Mouse (Mus musculus): Measurements from ENCODE around the gene Tcerg1l. TPM values are rescaled to one million over a fixed set of nuclear protein-coding genes. Genes with fewer than 3 reads are reported as not detected.

Gene Tcerg1l
- total RNA-seq, 4 experiments from 2014 or later, result not detected

DNA sequence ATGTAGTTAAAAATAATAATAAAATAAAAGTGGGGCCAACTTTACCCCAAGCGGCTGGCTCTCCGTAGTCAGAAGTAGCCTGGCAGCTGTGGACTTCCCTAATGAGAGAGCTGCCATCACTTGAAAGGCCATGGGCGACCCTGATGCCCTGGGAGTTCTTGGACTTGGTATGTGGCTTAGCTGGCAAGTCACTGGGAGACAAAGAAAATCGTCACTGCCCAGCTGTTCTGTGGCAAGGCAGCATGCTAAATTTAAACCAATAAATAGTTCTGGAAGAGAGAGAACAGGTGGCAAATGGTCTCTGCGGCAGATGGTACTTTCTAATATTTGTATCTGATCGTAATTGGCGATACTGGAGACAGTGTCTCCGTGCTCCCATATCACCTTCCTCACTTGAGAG lies 40.1 kb downstream of the Tcerg1l start:
- DNase-seq (ENCODE audit: low spot score in 2 of 2), result no peak

DNA sequence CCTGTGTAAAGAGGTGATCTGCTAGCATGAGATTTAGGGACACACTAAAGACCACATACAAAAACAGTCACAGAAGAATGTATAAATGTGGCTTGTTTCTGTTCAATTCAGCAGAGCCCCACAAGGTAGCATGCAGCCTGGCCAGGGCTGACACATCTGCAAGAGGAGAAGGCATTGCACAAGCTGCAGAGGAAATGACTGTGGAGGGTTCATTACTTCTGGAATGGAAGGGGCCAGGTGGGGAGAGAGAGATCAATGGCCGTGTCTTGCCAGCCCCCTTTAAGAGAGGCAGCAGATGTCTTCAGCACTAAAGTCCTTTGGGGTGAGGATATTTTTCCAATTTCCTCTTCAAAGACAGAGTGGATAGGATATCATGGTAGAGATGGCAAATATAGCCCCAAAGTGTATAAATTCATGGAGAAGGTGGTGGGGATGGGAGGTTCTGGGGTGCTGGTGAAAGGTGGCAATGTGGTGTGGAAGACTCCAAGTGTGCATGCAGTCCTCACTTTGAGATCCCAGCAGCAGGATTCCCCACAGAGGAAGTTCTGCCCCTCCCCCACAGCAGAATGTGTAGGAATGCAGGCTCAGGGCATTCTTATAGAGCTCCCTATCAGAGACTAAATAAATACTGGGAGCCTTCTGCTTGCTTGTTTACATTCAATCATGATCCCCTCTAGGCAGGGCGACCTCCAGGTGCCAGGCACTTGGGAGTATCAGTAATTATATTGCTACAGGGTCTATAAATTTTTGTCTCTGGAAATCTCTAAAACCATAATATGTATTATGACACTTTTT lies 40.7 kb downstream of the Tcerg1l start:
- DNase-seq (ENCODE audit: low spot score in 2 of 2), result no peak

DNA sequence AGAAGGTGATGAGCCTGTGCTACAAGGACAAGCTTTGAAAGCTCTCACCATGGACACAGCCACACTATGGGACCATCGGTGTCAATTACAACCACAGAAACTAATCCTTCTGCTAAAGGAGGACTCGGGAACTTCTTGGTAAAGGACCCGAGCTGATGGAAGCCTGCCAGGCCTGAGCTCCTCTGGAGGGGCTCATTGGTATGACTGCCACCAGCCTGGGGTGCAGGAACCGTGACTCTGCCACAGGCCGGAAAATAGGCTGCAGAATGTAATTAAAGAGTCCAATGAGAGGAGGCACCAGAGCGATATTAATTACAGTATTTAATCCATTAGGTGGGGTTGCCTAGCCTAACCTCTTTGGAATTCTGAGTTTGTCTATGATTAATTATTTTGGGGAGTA lies 52.1 kb downstream of the Tcerg1l start:
- no peak for DNase-seq (ENCODE audit: low spot score in 2 of 2)

DNA sequence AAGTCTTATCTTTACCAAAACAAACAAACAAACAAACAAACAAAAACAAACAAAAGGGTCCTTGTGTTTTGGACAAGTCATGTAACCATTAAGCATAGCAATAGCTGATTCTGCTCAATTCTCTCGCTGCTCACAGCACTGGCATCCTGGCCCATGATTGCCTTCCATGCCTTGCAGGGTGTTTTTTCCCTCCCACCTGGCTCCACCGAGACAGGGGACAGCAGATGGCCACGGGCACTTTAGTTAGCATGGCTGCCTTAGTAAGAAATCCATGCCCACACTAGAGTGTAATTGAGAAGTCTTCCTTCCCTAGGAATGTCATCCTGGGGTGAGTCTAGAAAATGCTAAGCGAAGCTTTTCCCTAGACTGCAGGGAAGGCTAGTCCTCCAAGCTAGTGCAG lies 59.1 kb downstream of the Tcerg1l start:
- DNase-seq (ENCODE audit: low spot score in 2 of 2), result no peak

DNA sequence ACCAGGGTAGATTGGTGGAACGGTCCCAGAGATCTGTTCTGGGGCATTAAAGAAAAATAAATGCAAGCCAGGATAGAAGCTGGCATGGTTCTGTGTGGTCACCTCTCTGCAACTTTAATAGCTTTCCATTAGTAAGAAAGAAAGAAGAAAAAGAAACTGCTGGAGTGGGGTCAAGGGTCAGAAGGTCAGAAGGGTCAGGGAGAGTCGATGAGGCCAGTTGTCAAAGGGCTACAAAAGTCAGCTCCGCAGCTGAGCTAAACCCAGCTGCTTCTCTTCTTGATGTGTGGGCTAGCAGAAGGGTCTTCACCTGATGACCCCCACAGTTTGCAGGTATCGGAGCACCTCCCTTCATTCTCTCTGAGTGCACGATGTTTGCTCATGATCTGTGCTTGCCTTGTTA lies 59.6 kb downstream of the Tcerg1l start:
- DNase-seq (ENCODE audit: low spot score in 2 of 2), result no peak

DNA sequence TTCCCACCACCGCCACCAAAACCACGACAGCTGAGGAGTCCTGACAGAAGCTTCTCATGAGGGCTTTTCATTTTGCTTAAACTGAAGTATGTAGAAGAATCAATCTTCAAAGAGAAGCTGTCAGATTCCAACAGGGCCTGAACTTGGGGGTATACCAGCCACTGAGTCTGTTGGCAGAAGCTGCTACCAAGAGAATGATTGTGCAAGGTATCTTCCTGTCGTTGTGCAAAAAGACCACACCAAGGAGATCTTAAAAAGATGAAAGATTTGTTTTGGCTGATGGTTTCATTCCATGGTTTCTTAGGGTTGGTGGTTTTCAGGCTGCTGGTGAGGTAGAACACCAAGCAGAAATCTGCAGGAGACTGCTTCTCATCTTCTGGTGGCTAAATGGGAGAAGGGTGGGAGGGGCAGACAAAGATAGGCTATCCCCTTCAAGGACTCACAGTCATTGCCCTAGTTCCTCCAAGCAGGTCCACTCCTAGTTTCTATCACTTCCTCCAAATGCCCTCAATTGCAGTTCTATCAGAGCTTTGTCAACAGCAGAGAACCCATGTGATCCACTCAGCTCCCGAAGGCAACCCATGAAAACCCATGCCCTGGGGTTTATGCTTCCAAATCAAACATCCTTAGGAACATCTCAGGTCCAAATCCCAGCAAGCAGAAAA lies 64.9 kb downstream of the Tcerg1l start:
- DNase-seq (ENCODE audit: low spot score in 2 of 2), result no peak

DNA sequence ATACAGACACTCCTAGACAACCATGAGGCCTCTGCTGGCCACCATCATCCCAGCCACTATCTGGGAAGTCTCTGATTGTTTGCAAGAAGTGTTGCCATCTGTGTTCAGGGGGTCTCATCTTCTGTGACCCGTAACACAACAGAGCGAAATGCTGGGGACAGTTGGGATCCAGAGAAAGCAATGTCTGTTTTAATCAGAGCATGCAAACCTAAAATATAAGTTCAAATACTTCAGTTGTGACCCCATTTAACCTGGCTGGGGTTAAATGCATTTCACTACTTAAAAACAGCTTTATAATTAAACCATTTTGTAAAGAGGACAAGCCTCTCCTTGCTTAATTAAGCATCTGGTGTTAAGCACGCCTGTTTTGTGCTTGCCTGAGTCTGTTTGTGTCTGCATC lies 66.3 kb downstream of the Tcerg1l start:
- no peak for DNase-seq (ENCODE audit: low spot score in 2 of 2)

DNA sequence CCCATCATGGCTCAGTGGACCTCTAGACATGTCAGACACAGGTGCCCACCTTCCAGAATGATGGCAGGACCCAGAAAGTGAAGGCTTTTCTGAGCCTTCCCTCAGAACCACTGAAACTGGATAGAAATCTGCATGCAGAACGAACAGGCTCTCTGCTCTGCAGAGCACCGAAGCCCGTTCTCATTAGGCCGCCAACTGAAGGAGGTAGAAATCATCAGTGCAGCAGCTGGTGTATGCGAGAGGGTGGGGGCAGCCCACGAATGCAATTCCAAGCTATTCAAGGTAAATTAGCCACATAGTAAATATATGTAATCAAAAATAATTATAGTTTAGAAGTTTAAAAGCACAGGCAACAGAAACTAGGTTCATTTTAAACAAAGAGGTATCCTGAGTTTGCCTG lies 68.9 kb downstream of the Tcerg1l start:
- DNase-seq (ENCODE audit: low spot score in 2 of 2), result no peak

DNA sequence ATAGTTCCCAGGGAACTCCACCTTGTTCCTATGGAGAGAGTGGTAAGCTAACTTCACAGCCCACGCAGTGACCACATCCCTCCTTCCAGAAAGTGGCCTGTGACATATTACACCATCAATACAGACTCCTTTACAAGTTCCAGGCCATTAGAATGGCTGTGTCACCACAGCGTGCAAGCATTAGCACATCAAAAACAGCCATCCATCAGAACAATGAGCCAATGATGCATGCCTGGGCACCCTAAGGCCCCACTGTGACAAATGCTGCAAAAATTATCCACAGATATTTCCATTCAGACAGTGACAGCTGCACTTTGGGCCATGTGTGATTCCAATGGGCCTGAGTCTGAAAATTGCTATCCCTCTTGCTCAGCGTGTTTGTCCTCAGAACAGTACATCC lies 70.8 kb downstream of the Tcerg1l start:
- DNase-seq (ENCODE audit: low spot score in 2 of 2), result no peak

DNA sequence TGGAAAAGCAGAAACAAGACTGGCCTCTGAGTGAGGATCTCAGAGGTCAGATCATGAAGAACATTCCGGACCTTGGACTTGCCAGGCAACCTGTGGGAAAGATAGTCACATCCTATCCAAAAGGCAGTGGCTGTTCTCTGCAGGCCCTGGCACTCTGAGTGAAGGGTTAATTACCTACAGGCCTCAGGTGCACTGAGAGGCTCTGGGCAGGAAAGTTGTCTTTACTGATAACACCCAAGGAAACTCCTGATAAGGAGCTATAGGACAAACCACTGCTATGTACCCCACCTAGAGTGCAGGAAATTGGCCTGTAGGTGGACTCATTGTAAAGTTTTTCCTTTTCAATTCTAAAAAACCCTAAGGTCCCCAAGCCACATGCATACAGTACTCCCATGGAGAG lies 83.8 kb downstream of the Tcerg1l start:
- DNase-seq (ENCODE audit: low spot score in 2 of 2), result no peak

DNA sequence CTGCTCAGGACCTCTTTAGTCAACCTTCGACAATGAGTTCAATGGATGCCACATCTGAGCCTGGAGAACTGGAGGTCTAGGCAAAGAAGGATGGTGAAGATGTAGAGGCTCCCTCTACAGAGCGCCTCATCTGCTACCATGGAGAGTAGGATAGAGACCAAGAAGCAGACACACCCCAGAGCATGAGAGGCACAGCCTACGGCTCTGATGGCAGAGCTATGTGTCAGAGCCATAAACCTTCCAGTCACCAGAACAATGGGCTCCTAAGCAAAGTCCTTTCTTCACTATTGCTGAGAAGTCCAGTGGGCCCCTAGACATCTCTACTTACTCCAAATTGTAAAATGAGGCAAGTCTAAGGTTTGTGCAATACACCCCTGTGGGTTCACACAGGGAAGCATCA lies 91.4 kb downstream of the Tcerg1l start:
- DNase-seq (ENCODE audit: low spot score in 2 of 2), result no peak

DNA sequence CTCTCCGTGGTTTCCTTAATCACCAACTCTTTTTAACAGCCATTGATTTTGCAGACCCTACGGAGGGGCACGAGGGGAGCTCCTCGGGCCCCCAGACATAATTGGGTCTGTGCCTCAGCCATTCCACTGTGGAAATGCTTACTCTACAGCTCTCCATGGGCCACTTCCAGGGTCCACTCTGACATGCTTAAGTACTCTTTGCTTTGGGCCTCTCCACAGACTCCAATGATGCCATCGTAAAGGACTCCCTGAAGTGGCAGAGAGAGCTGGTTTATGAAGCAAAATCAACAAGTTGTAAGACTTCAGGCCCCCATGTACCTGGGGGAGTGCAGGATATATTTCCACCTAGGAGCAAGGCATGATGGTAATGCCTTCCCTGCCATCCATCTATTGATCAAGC lies 112.7 kb downstream of the Tcerg1l start:
- DNase-seq (ENCODE audit: low spot score in 2 of 2), result no peak

DNA sequence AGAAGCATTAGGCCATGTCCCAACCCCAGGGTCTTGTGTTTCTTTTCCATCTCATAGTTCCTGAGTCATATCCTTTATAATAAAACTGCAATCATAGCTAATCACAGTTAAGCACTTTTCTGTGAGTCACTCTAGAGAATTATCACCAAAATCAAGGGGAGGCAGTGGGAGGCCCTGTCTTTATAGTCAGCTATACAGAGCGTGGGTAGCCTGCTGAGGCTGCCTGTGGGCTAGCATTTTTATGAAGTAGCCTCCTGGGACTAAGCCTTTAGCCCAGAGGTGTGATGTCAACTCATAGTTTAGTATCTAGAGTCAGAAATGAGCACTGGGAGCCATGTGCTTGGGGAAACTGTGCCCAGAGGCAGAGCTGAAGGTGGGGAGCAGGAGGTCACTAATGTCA lies 122.3 kb downstream of the Tcerg1l start:
- no peak for DNase-seq (ENCODE audit: low spot score in 2 of 2)

DNA sequence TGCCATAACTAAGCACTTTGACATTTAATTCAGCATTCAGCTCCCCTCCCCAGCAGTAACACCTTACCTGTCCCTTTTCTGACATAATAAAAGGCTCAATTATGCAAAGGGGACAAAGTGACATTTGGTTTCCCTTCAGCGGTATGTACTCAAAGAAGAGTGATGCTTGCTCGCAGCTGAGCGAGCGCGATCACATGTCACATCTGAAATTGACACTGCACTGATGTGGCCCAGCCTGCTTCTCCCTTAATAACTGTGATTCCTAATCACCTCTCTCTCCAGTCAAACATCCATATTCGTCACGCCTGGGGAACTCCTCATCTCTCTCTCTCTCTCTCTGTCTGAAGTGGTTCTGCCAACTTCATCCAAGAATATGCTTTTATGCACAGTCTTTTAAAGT lies 126.2 kb downstream of the Tcerg1l start:
- DNase-seq (ENCODE audit: low spot score in 2 of 2), result no peak

DNA sequence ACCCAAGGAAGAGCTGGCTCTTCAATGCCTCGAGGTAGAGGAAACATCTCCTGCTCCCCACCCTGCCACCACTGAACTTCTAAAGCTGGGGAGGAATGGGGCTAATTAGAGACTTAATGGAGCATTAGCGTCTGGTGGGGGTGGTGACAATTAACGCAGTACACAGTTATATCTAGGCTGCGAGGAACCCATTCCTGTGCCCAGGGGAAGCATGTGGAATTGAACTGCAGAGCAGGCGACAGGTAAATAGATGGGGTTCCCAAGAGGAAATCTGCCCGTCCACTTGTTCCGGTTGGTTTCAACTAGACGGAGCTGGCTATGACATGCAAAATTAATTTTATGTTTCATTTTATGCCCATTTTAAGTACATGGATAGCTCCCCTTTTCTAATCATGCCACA lies 128.1 kb downstream of the Tcerg1l start:
- DNase-seq (ENCODE audit: low spot score in 2 of 2), result no peak

DNA sequence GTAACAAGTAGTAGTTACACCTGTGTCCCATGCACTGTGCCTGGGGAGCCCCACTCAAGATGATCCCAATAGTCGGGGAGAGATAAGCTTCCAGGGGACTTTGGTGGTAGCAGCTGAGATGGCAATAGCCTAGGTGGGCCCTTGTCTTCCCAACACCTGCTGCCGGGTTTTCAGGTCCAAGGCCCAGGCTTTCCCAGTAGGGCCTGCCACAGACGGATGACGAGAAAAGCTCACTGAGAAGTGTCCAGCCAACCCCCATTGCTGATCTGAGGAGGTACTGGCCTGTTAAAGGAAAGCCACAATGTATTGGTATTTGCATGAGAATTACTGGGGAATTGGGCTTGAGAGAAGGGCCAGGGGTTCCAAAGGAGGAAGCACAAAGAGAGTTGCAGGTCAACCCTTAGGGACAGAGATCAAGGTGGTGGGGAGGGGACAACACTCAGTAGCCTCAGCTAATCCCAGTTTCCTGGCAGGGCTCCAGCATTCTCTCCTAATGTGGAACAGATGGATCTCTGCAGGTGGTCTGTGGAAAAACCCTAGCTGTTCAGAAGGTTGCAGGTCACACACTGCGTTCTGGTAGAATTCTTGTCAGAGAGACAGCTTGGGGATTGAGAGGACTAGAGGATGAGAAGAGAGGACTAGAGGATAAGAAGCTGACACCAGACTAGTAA lies 129.4 kb downstream of the Tcerg1l start:
- no peak for DNase-seq (ENCODE audit: low spot score in 2 of 2)

DNA sequence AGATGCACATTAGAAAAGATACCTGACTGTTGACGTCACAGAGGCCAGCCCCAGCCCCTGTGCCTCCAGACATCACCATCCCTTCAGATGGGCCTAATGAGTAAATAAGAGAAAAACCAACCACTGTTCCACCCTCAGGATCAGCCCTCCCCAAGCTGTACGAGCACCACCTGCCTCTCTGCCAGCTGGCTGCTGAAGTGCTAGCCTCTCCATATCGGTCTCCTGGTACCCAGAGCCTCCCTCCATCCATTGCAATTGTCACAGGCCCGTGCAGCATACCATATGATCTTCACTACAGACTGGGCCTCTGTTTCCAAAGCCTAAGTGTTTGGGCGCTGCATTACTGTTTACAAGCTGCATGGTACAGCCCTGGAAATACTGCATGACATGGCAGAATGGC lies 148.9 kb downstream of the Tcerg1l start:
- DNase-seq (ENCODE audit: low spot score in 2 of 2), result no peak

DNA sequence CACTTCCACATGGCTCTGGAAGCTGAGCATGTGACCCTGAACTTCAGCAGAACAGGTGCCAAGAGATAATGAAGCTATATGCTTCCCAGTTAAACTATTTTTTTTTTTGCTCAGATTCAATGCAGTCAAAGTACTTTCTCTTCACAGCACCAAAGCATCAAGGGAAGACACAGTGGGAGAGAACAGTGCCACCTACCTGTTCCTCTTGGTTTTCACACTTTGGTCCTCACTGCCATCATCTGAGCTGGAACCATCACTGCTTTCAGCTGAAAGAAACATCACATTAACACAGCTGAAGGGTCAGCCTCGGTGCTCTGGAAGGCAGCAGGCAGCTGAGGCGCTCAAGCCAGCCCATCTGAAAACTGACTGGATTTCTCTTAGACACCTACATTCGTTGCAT lies 149.4 kb downstream of the Tcerg1l start:
- DNase-seq (ENCODE audit: low spot score in 2 of 2), result no peak

DNA sequence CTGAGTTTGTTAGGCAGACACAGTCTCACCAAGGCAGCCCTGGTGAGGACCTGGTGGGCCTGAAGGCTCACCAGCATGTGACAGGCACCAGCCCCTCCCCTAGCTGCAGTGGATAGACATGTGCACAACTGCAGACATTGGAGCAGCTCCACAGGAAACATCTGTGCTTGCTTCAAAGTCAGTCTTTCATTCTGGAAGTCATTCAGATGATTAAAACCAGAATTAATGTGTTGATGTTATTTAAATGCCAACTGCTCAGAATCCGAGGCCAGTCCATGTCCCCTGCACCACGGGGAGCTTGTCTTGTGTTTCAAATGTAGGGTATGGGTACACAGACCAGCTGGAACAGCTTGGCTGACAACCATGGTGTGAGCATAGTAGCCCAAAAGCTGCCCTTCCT lies 150.8 kb downstream of the Tcerg1l start:
- DNase-seq (ENCODE audit: low spot score in 2 of 2), result no peak

DNA sequence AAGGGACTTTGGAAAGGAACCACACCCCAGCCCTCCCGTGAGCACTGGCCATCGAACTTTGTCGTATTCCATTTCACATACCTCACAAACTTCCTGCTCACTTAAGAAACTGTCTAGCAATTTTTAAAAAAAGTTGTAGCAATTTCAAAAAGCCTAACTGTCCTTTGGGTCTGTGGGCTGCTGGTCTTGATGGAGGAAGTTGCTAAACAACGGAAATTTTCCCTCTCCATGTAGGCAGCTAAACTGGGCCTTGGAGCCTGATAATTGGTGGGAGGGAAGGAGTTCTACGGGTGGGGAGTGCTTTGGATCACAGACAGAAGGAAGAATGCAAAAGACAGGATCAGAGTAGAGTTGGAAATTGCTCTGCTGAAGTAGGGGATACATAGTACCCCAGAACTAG lies 155.3 kb downstream of the Tcerg1l start:
- no peak for DNase-seq (ENCODE audit: low spot score in 2 of 2)

DNA sequence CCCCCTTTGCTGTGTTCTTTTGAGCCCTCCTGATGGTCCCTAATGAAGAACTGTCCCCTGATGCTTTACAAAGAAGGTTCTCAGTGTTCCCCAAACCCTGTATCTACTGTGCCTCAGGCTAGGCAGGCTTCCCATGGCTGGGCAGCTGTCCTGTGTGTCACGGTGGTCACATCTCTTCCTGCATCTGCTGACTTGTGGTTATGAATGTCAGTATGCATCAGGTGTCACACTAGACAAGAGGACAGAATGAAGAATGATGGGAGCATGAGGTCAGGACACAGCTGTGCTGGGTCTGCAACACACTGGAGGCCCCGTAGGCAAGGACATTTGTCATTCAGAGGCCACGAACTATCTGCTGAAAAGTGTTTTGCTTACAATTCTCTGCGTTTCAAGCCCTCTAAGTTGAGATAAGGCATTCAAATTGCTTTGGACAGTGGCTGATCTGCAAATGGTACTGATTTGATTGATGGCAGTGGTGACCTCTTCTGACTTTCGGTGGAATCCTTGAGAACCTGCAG lies 159.8 kb downstream of the Tcerg1l start:
- no peak for DNase-seq (ENCODE audit: low spot score in 2 of 2)

DNA sequence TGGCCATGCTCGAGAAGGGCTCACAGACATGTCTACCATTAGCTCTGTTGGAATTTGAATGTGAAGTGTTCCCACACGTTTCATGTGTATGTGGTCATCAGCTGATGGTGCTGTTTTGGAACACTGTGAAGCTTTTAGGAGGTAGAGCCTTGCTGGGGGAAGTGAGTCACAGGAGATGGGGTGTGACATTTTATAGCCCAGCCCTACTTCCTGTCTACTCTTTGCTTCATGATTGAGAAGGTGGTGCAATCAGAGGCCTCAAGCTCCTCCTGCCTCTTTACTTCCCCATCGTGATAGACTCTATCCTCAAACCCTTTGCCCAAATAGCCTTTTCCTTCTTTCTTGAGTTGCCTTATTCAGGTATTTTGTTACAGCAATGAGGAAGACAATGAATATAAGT lies 173.3 kb downstream of the Tcerg1l start:
- DNase-seq (ENCODE audit: low spot score in 2 of 2), result no peak

DNA sequence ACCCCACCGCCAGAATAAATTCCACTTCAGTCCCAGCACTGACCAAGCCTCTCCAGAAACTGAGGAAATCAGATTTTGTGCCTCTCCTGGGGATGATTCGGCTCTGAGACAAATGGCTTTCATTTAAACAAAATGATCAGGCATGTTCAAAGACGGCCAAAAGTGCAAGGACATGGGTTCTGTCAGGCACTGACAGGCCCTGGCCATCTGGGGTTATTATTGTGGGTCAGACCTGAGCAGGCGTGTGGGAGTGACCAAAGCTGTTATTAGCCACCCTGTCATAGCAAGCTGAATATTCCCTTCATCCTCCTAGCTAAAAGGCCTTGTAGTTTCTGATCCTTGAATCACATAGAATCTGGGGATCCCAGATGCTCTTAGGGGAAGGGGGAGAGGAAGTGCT lies 174.6 kb downstream of the Tcerg1l start:
- DNase-seq (ENCODE audit: low spot score in 2 of 2), result no peak
